Mouse (Mus musculus) cortical plate, adult 2 months (tissue): ENCODE measurements around the gene Cadm3. TPM values are rescaled to one million over a fixed set of nuclear protein-coding genes. Genes with fewer than 3 reads are reported as not detected.

Experiments
- H3K27ac ChIP-seq: fragments of 200-500 bp; 2 replicates; pipeline ENCODE4 v1.5.1; 2012; ENCODE audit warnings: low read length, control low read depth, inconsistent platforms; ENCODE audit not compliant: insufficient read depth
- H3K4me1 ChIP-seq: fragments of 200-500 bp; 2 replicates; pipeline ENCODE4 v1.6.1; 2011; ENCODE audit warnings: low read length; ENCODE audit not compliant: control insufficient read depth, insufficient read depth
- H3K4me3 ChIP-seq: fragments of 200-500 bp; 2 replicates; pipeline ENCODE4 v1.5.1; 2011; ENCODE audit warnings: mild to moderate bottlenecking, low read length, control low read depth; ENCODE audit not compliant: insufficient read depth
- CTCF ChIP-seq: fragments of 200-500 bp; IDR thresholded peaks from 2 replicates; pipeline ENCODE4 v1.5.1; 2011; ENCODE audit warnings: mild to moderate bottlenecking, control low read depth, low read length; ENCODE audit not compliant: insufficient read depth; ENCODE audit errors: extremely low read depth
- POLR2A ChIP-seq: fragments of 200-500 bp; IDR thresholded peaks from 2 replicates; pipeline ENCODE4 v1.6.1; 2011; ENCODE audit warnings: mild to moderate bottlenecking, low read length, control low read depth; ENCODE audit not compliant: insufficient read depth; ENCODE audit errors: extremely low read depth
- polyA plus RNA-seq: library from polyadenylated mRNA; depleted of rRNA; stranded (reverse); fragments of >200 nt; gene quantifications from 2 replicates; pipeline ENCODE4 v1.2.3, GENCODE M21; 2012; rRNA removed

Gene Cadm3
- polyA plus RNA-seq = 404 and 407 TPM in 2 replicates

- peaks cover 8% of the 10 kb centered on the region for H3K4me1 ChIP-seq
- TF ChIP-seq POLR2A (peak; percentile 79), CTCF (no peak)
These were observed at the start of gene Cadm3 for GRCm38 (mm10) chr1:173367356-173368046. Cadm3 (minus strand) TSS chr1:173367695.

GRCm38 (mm10) chr1:173414631-173415030, 47.1 kb upstream of the Cadm3 start:
- no peaks in the 10 kb centered on the region for H3K4me1 ChIP-seq
- H3K27ac ChIP-seq = no peak overlapping the region
- no peak overlapping the region for H3K4me3 ChIP-seq
- no peak for TF ChIP-seq POLR2A
- TF ChIP-seq CTCF = no peak

More at GRCm38 (mm10) chr1:173367356-173368046, at the start of gene Cadm3:
- peak within 1 kb of the TSS; percentile 43 for H3K27ac ChIP-seq
- H3K4me3 ChIP-seq = peak within 1 kb of the TSS; percentile 94

- no peaks in the 10 kb centered on the region for H3K4me1 ChIP-seq
- no peak overlapping the region for H3K4me3 ChIP-seq
- no peak for TF ChIP-seq CTCF
- no peak for TF ChIP-seq POLR2A
- no peak overlapping the region for H3K27ac ChIP-seq
These were observed 44.4 kb upstream of the Cadm3 start for GRCm38 (mm10) chr1:173411863-173412262.

GRCm38 (mm10) chr1:173409066-173409465, 41.6 kb upstream of the Cadm3 start:
- Histone ChIP-seq H3K27ac (no peak overlapping the region), H3K4me3 (no peak overlapping the region), H3K4me1 (no peaks in the 10 kb centered on the region)
- no peak for TF ChIP-seq CTCF
- no peak for TF ChIP-seq POLR2A

GRCm38 (mm10) chr1:173404696-173405309, 37.3 kb upstream of the Cadm3 start:
- Histone ChIP-seq H3K4me1 (no peaks in the 10 kb centered on the region), H3K4me3 (no peak overlapping the region), H3K27ac (no peak overlapping the region)
- no peak for TF ChIP-seq CTCF
- no peak for TF ChIP-seq POLR2A

- TF ChIP-seq CTCF (peak; percentile 63; the same call in 1 of the 2 replicates), POLR2A (no peak)
- Histone ChIP-seq H3K27ac (no peak overlapping the region), H3K4me1 (no peaks in the 10 kb centered on the region), H3K4me3 (no peak overlapping the region)
These were observed 31.0 kb upstream of the Cadm3 start for GRCm38 (mm10) chr1:173398323-173398970.

- Histone ChIP-seq H3K27ac (no peak overlapping the region), H3K4me1 (no peaks in the 10 kb centered on the region; the same call in 1 of the 2 replicates), H3K4me3 (no peak overlapping the region)
- TF ChIP-seq CTCF (no peak), POLR2A (no peak)
These were observed 24.3 kb upstream of the Cadm3 start for GRCm38 (mm10) chr1:173391754-173392153.

GRCm38 (mm10) chr1:173389901-173390401, 22.5 kb upstream of the Cadm3 start:
- Histone ChIP-seq H3K27ac (0 out of 2 replicates have a peak overlapping the region, but pooled peaks have one; percentile 37), H3K4me3 (peak overlapping the region; percentile 55), H3K4me1 (no peaks in the 10 kb centered on the region; the same call in 1 of the 2 replicates)
- TF ChIP-seq CTCF = no peak
- TF ChIP-seq POLR2A = 0 out of 2 replicates have a peak, but pooled peaks have one; percentile 18

- 0 out of 2 replicates have a peak overlapping the region, but pooled peaks have one; percentile 30 for H3K27ac ChIP-seq
- peak overlapping the region; percentile 55 for H3K4me3 ChIP-seq
- no peak for TF ChIP-seq POLR2A
- TF ChIP-seq CTCF = no peak
- H3K4me1 ChIP-seq = no peaks in the 10 kb centered on the region; the same call in 1 of the 2 replicates
These were observed 21.9 kb upstream of the Cadm3 start for GRCm38 (mm10) chr1:173389431-173389830.

GRCm38 (mm10) chr1:173381436-173381835, 13.9 kb upstream of the Cadm3 start:
- Histone ChIP-seq H3K4me1 (no peaks in the 10 kb centered on the region), H3K4me3 (no peak overlapping the region), H3K27ac (no peak overlapping the region)
- TF ChIP-seq CTCF = no peak
- TF ChIP-seq POLR2A = no peak
